In the genomic region with DNA sequence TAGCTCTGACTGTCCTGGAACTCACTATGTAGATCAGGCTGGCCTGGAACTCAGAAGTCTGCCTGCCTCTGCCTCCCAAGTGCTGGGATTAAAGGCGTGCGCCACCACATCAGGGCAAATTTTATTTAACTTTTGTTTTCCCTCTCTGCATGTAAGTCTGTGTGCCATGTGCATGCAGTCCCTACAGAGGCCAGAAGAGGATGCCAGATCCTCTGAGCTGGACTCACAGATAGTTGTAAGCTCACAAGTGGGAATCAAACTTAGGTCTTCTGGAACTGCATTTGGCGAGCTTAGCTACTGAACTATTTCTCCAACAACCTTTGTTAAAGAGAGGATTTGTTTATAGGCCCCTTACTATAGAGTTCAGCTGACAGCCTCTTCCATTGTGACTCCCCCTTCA, we compare ENCODE assay signal across 16 mouse cellular contexts. TPM values are rescaled to one million over a fixed set of nuclear protein-coding genes. Genes with fewer than 3 reads are reported as not detected.
A peak's percentile ranks its signal among the peaks of the same experiment; 100 is the strongest.
DNase-seq lines count a peak whose midpoint lies in the region; ATAC-seq and TF ChIP-seq lines count a peak whose summit lies in the region.
"Had no signal": no experiment of that assay in that cellular context is flagged by ENCODE, and none has a peak within 500 bp of the region (broad histone marks: within the 10 kb centered on the region; RNA-seq: fewer than 3 reads in every experiment).

No protein-coding gene starts in this region.

- no peak for DNase-seq in forebrain, postnatal 0 days
- no peak for DNase-seq in forebrain, embryonic 14.5 days (ENCODE audit: low spot score)
- DNase-seq in liver, embryonic 14.5 days (ENCODE audit: low read depth in 3 of 3, low spot score in 3 of 3): no peak
- DNase-seq in liver: no peak
- peak; percentile 21 to 25 for DNase-seq in B cell, adult 2 months
- peak; percentile 76 for DNase-seq in ZHBTc4 (ENCODE audit: low read depth, low spot score)
- DNase-seq in right cerebral cortex, postnatal 4 days: no peak
- no peak for DNase-seq in frontal cortex, postnatal 10 days (ENCODE audit: low spot score in 2 of 2)
- DNase-seq: adrenal gland, postnatal 36 days; cerebellum, postnatal 36 days; heart, adult 18-20 months; heart, postnatal 14 days; kidney, postnatal 25 days; midbrain, embryonic 14.5 days had no signal

- TF ChIP-seq CTCF in forebrain, postnatal 0 days (IDR thresholded peaks at IDR 0.05; ENCODE audit: low read depth): peak; percentile 61
- peak; percentile 43 for TF ChIP-seq CTCF in liver, embryonic 14.5 days (IDR thresholded peaks at IDR 0.05; ENCODE audit: low read depth)

- no peak overlapping the region for H3K4me3 ChIP-seq in forebrain, postnatal 0 days (ENCODE audit: low read depth, low read length)
- no peak overlapping the region for H3K4me3 ChIP-seq in forebrain, embryonic 14.5 days (ENCODE audit: low read depth, low read length)
- no peak overlapping the region for H3K4me3 ChIP-seq in liver, embryonic 14.5 days (ENCODE audit: insufficient read depth in 1 of 2, low read depth in 2 of 2, low read length in 2 of 2)
- H3K4me3 ChIP-seq: embryonic facial prominence, embryonic 12.5 days; limb, embryonic 12.5 days had no signal

- peaks cover 42% of the 10 kb centered on the region for H3K36me3 ChIP-seq in forebrain, postnatal 0 days (ENCODE audit: insufficient read depth)
- peaks cover 40% of the 10 kb centered on the region for H3K36me3 ChIP-seq in forebrain, embryonic 14.5 days (ENCODE audit: control insufficient read depth, insufficient read depth, low read length)
- peaks cover 25% of the 10 kb centered on the region for H3K36me3 ChIP-seq in liver, embryonic 14.5 days (replicated peaks; ENCODE audit: control insufficient read depth, insufficient read depth, low read depth)

- no peak overlapping the region for H3K4me2 ChIP-seq in forebrain, postnatal 0 days (ENCODE audit: low read depth)
- no peak overlapping the region for H3K4me2 ChIP-seq in forebrain, embryonic 14.5 days (ENCODE audit: low read length)
- no peak overlapping the region for H3K4me2 ChIP-seq in liver, embryonic 14.5 days (ENCODE audit: low read depth)
- H3K4me2 ChIP-seq: embryonic facial prominence, embryonic 12.5 days; limb, embryonic 12.5 days had no signal

- no peaks in the 10 kb centered on the region for H3K27me3 ChIP-seq in forebrain, postnatal 0 days (ENCODE audit: insufficient read depth, low read length)
- H3K27me3 ChIP-seq in forebrain, embryonic 14.5 days (replicated peaks; ENCODE audit: control insufficient read depth, insufficient read depth, low read length): no peaks in the 10 kb centered on the region
- H3K27me3 ChIP-seq in liver, embryonic 14.5 days (ENCODE audit: control insufficient read depth, insufficient read depth, low read length): no peaks in the 10 kb centered on the region
- H3K27me3 ChIP-seq: embryonic facial prominence, embryonic 12.5 days; limb, embryonic 12.5 days had no signal

- WGBS in forebrain, postnatal 0 days: 88% methylated on average over 3 of the region's 3 CpGs
- 91% methylated on average over 3 of the region's 3 CpGs for WGBS in forebrain, embryonic 14.5 days
- 80% methylated on average over 3 of the region's 3 CpGs for WGBS in liver, embryonic 14.5 days (ENCODE audit: insufficient replicate concordance)

- TF ChIP-seq EP300 in liver, embryonic 14.5 days (IDR thresholded peaks at IDR 0.05; ENCODE audit: low read depth): no peak

- H3K9me3 ChIP-seq in forebrain, postnatal 0 days (ENCODE audit: low read length): no peaks in the 10 kb centered on the region
- H3K9me3 ChIP-seq in forebrain, embryonic 14.5 days (replicated peaks; ENCODE audit: control insufficient read depth, low read length): no peaks in the 10 kb centered on the region
- H3K9me3 ChIP-seq in liver, embryonic 14.5 days (ENCODE audit: control insufficient read depth, low read length): no peaks in the 10 kb centered on the region
- H3K9me3 ChIP-seq: embryonic facial prominence, embryonic 12.5 days; limb, embryonic 12.5 days had no signal

- H3K4me1 ChIP-seq in forebrain, postnatal 0 days (ENCODE audit: insufficient read depth): peaks cover 16% of the 10 kb centered on the region
- H3K4me1 ChIP-seq in forebrain, embryonic 14.5 days (ENCODE audit: control insufficient read depth, insufficient read depth, low read length): peaks cover 18% of the 10 kb centered on the region
- peaks cover 17 to 25% of the 10 kb centered on the region in 2 experiments for H3K4me1 ChIP-seq in liver, embryonic 14.5 days (replicated peaks; ENCODE audit: control insufficient read depth in 2 of 2, insufficient read depth in 2 of 2, low read length in 1 of 2)

- H3K9ac ChIP-seq in forebrain, postnatal 0 days: no peak overlapping the region
- no peak overlapping the region for H3K9ac ChIP-seq in forebrain, embryonic 14.5 days (ENCODE audit: low read length)
- no peak overlapping the region for H3K9ac ChIP-seq in liver, embryonic 14.5 days (replicated peaks)
- H3K9ac ChIP-seq: embryonic facial prominence, embryonic 12.5 days; limb, embryonic 12.5 days had no signal

- H3K27ac ChIP-seq in forebrain, postnatal 0 days (ENCODE audit: low read depth, low read length): no peak overlapping the region
- H3K27ac ChIP-seq in forebrain, embryonic 14.5 days (ENCODE audit: low read depth, low read length): no peak overlapping the region
- H3K27ac ChIP-seq in liver, embryonic 14.5 days: no peak overlapping the region
- H3K27ac ChIP-seq: embryonic facial prominence, embryonic 12.5 days; limb, embryonic 12.5 days had no signal

- no peak for ATAC-seq in forebrain, postnatal 0 days
- ATAC-seq in forebrain, embryonic 14.5 days: no peak
- ATAC-seq in liver, embryonic 14.5 days (ENCODE audit: insufficient read depth): no peak

RNA-seq across cellular contexts. Expression of a gene that starts 3.3 kb away (rescaled TPM):
- total RNA-seq in forebrain, postnatal 0 days (2014; rRNA removed): 49.4 and 53.6 TPM in 2 replicates
- polyA plus RNA-seq in forebrain, postnatal 0 days (2015; fragmentation: Nextera tagmentation; extraction: Ambion mirVana): 28.9 and 35.0 TPM in 2 replicates
- 49.5 and 52.5 TPM in 2 replicates for polyA plus RNA-seq in forebrain, embryonic 14.5 days (2014; fragmentation: Nextera tagmentation; extraction: Ambion mirVana)
- polyA plus RNA-seq in liver, embryonic 14.5 days (2012; rRNA removed): 19.7 and 24.4 TPM in 2 replicates
- 23.6 and 27.4 TPM in 2 replicates for polyA plus RNA-seq in liver, embryonic 14.5 days (2014; fragmentation: Nextera tagmentation; extraction: Ambion mirVana)

RNA-seq across cellular contexts. Expression of a gene that starts 10.8 kb away (rescaled TPM):
- total RNA-seq in forebrain, postnatal 0 days (2014; rRNA removed): 40.4 and 58.5 TPM in 2 replicates
- 119 and 135 TPM in 2 replicates for polyA plus RNA-seq in forebrain, postnatal 0 days (2015; fragmentation: Nextera tagmentation; extraction: Ambion mirVana)
- polyA plus RNA-seq in forebrain, embryonic 14.5 days (2014; fragmentation: Nextera tagmentation; extraction: Ambion mirVana): 155 and 170 TPM in 2 replicates
- polyA plus RNA-seq in liver, embryonic 14.5 days (2012; rRNA removed): 7.4 and 9.5 TPM in 2 replicates
- 24.4 and 27.2 TPM in 2 replicates for polyA plus RNA-seq in liver, embryonic 14.5 days (2014; fragmentation: Nextera tagmentation; extraction: Ambion mirVana)

Comparison
In these comparisons a context has a peak if more than half of its experiments do, and no peak if none do; other contexts are left out.
1. DNase-seq: peak in B cell, adult 2 months (2 of 2) and ZHBTc4 (single experiment); none in forebrain, postnatal 0 days (single experiment), forebrain, embryonic 14.5 days (single experiment), liver, embryonic 14.5 days (0 of 3), liver (single experiment), right cerebral cortex, postnatal 4 days (single experiment) and frontal cortex, postnatal 10 days (0 of 2).